Mouse (Mus musculus) stomach, embryonic 15.5 days (tissue): ENCODE measurements around the gene March6. TPM values are rescaled to one million over a fixed set of nuclear protein-coding genes. Genes with fewer than 3 reads are reported as not detected.

ENCODE experiments used
- ATAC-seq: fragments of 200-750 bp; cut with Nextera tagmentation; 2 replicates; pipeline ENCODE4 v1.8.0; 2017; ENCODE audit warnings: low read depth, moderate number of reproducible peaks, moderate TSS enrichment; ENCODE audit not compliant: insufficient read depth, low FRiP score
- H3K27ac ChIP-seq: fragments of 300-500 bp; sonication (generic); 2 replicates; pipeline ENCODE4 v1.5.1; 2015; ENCODE audit warnings: mild to moderate bottlenecking, inconsistent platforms
- H3K27me3 ChIP-seq: fragments of 300-500 bp; sonication (generic); replicated peaks from 2 replicates; pipeline ENCODE4 v1.6.1; 2015; ENCODE audit warnings: inconsistent platforms
- H3K36me3 ChIP-seq: fragments of 300-500 bp; sonication (generic); 2 replicates; pipeline ENCODE4 v1.6.1; 2015; ENCODE audit warnings: inconsistent platforms
- H3K4me1 ChIP-seq: fragments of 300-500 bp; sonication (generic); 2 replicates; pipeline ENCODE4 v1.6.1; 2015; ENCODE audit warnings: inconsistent platforms
- H3K4me2 ChIP-seq: fragments of 300-500 bp; sonication (generic); 2 replicates; pipeline ENCODE4 v1.6.1; 2015; ENCODE audit warnings: mild to moderate bottlenecking, inconsistent platforms
- H3K4me3 ChIP-seq: fragments of 300-500 bp; sonication (generic); replicated peaks from 2 replicates; pipeline ENCODE4 v1.5.1; 2015; ENCODE audit warnings: inconsistent platforms
- H3K9ac ChIP-seq: fragments of 300-500 bp; sonication (generic); 2 replicates; pipeline ENCODE4 v1.6.1; 2015; ENCODE audit warnings: inconsistent platforms
- H3K9me3 ChIP-seq: fragments of 300-500 bp; sonication (generic); 2 replicates; pipeline ENCODE4 v1.6.1; 2016; ENCODE audit warnings: inconsistent platforms
- WGBS: fragments of 180-500 bp; shearing (Covaris S2); methylation state at CpG from one replicate; pipeline ENCODE4 v1.1.7; 2015; 5-methylcytosine and 5-hydroxymethylcytosine counted together
- polyA plus RNA-seq: library from polyadenylated mRNA; unstranded; fragments of >200 nt; fragmentation: Nextera tagmentation; extraction: Ambion mirVana; gene quantifications from 2 replicates; pipeline ENCODE4 v1.2.1, GENCODE M21; 2015

March6 gene
- polyA plus RNA-seq, 1 experiment from 2014 or later, result 25.6 TPM

DNA sequence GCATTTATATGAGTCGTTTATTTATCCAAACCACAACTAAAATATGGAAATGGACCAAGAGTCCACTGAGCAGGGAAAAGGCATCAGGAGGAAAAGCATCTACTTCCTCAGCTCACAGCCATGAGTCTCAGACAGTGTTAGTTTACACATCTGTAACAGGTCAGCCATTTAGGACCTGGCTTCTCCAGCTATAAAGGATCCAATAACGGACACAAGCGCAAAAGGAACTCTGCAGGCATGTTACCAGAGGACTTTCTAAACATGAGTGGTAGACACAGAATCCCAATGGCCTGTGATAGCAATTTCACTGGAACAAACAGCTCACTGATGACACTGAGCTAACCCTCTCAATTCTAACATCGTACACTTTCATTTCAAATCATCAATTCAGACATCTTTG lies 27.9 kb downstream of the March6 start:
- WGBS, result 79% methylated on average over 4 of the region's 4 CpGs
- no peak overlapping the region for H3K4me3 ChIP-seq
- H3K9me3 ChIP-seq, result no peaks in the 10 kb centered on the region
- H3K36me3 ChIP-seq, result no peaks in the 10 kb centered on the region; the same call in 1 of the 2 replicates
- no peak for ATAC-seq
- no peak overlapping the region for H3K9ac ChIP-seq
- no peaks in the 10 kb centered on the region for H3K27me3 ChIP-seq
- H3K27ac ChIP-seq, result no peak overlapping the region
- H3K4me2 ChIP-seq, result no peak overlapping the region
- H3K4me1 ChIP-seq, result no peaks in the 10 kb centered on the region

GRCm38 (mm10) chr15:31502313-31502712 lies 28.5 kb downstream of the March6 start:
- Histone ChIP-seq H3K9ac (no peak overlapping the region), H3K27me3 (no peaks in the 10 kb centered on the region), H3K4me2 (no peak overlapping the region), H3K4me1 (no peaks in the 10 kb centered on the region), H3K9me3 (no peaks in the 10 kb centered on the region), H3K27ac (no peak overlapping the region), H3K36me3 (no peaks in the 10 kb centered on the region; the same call in 1 of the 2 replicates), H3K4me3 (no peak overlapping the region)
- WGBS, result 84% methylated on average over 1 of the region's 1 CpGs
- ATAC-seq, result no peak

DNA sequence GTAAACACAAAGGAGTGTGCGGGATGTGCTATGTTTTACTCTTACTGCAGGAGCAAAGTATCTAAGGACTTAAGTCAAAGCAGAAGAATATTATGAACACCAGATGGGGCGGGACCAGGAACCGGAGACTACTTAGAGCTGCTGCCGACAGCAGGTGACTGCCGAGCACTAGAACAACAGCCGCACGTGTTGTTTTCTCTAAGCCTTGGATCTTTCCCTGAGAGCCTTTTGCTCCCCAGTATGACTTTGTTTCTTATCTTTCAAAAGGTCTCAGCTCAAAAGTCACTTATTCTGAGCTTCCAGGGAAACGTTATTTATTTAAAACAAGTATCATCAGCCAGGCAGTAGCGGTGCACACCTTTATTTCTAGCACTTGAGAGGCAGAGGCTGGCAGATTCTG lies 36.0 kb downstream of the March6 start:
- no peak for ATAC-seq
- no peak overlapping the region for H3K4me3 ChIP-seq
- peaks cover 26% of the 10 kb centered on the region for H3K36me3 ChIP-seq
- WGBS, result 92% methylated on average over 9 of the region's 9 CpGs
- no peak overlapping the region for H3K4me2 ChIP-seq
- no peak overlapping the region for H3K27ac ChIP-seq
- H3K4me1 ChIP-seq, result no peaks in the 10 kb centered on the region
- H3K9me3 ChIP-seq, result no peaks in the 10 kb centered on the region
- no peaks in the 10 kb centered on the region for H3K27me3 ChIP-seq
- H3K9ac ChIP-seq, result no peak overlapping the region

- H3K4me2 ChIP-seq, result no peak overlapping the region
- H3K4me3 ChIP-seq, result no peak overlapping the region
- no peak for ATAC-seq
- H3K36me3 ChIP-seq, result peaks cover 26% of the 10 kb centered on the region
- 73% methylated on average over 3 of the region's 3 CpGs for WGBS
- H3K9ac ChIP-seq, result no peak overlapping the region
- H3K27me3 ChIP-seq, result no peaks in the 10 kb centered on the region
- H3K27ac ChIP-seq, result no peak overlapping the region
- no peaks in the 10 kb centered on the region for H3K9me3 ChIP-seq
- no peaks in the 10 kb centered on the region for H3K4me1 ChIP-seq
Measured at GRCm38 (mm10) chr15:31494310-31494709, 36.5 kb downstream of the March6 start.

GRCm38 (mm10) chr15:31487407-31487806 lies 43.4 kb downstream of the March6 start:
- Histone ChIP-seq H3K4me1 (no peaks in the 10 kb centered on the region), H3K9me3 (no peaks in the 10 kb centered on the region), H3K36me3 (peaks cover 8% of the 10 kb centered on the region), H3K4me2 (no peak overlapping the region), H3K27me3 (no peaks in the 10 kb centered on the region), H3K4me3 (no peak overlapping the region), H3K9ac (no peak overlapping the region), H3K27ac (no peak overlapping the region)
- no peak for ATAC-seq
- WGBS, result 90% methylated on average over 2 of the region's 2 CpGs

- Histone ChIP-seq H3K4me1 (no peaks in the 10 kb centered on the region), H3K4me3 (no peak overlapping the region), H3K27me3 (no peaks in the 10 kb centered on the region), H3K27ac (no peak overlapping the region), H3K9me3 (no peaks in the 10 kb centered on the region), H3K9ac (no peak overlapping the region), H3K4me2 (no peak overlapping the region), H3K36me3 (peaks cover 23% of the 10 kb centered on the region)
- 89% methylated on average over 1 of the region's 1 CpGs for whole genome bisulfite sequencing
- no peak for ATAC-seq
Measured at GRCm38 (mm10) chr15:31476678-31477077, 54.2 kb downstream of the March6 start.

GRCm38 (mm10) chr15:31472645-31473574 lies 57.9 kb downstream of the March6 start:
- no peaks in the 10 kb centered on the region for H3K4me1 ChIP-seq
- H3K4me3 ChIP-seq, result no peak overlapping the region
- no peaks in the 10 kb centered on the region for H3K27me3 ChIP-seq
- no peak overlapping the region for H3K27ac ChIP-seq
- H3K36me3 ChIP-seq, result peaks cover 14% of the 10 kb centered on the region
- 69% methylated on average over 4 of the region's 4 CpGs for WGBS
- no peak overlapping the region for H3K4me2 ChIP-seq
- no peak for ATAC-seq
- H3K9me3 ChIP-seq, result no peaks in the 10 kb centered on the region
- no peak overlapping the region for H3K9ac ChIP-seq

- ATAC-seq, result no peak
- no peaks in the 10 kb centered on the region for H3K4me1 ChIP-seq
- H3K36me3 ChIP-seq, result peaks cover 17% of the 10 kb centered on the region
- H3K9ac ChIP-seq, result no peak overlapping the region
- no peaks in the 10 kb centered on the region for H3K9me3 ChIP-seq
- H3K27ac ChIP-seq, result no peak overlapping the region
- H3K27me3 ChIP-seq, result no peaks in the 10 kb centered on the region
- WGBS, result 91% methylated on average over 4 of the region's 4 CpGs
- no peak overlapping the region for H3K4me2 ChIP-seq
- H3K4me3 ChIP-seq, result no peak overlapping the region
Measured at GRCm38 (mm10) chr15:31471529-31471928, 59.3 kb downstream of the March6 start.

GRCm38 (mm10) chr15:31469497-31469896 lies 61.4 kb downstream of the March6 start:
- H3K9ac ChIP-seq, result no peak overlapping the region
- WGBS, result 80% methylated on average over 4 of the region's 4 CpGs
- no peak for ATAC-seq
- H3K27ac ChIP-seq, result no peak overlapping the region
- peaks cover 26% of the 10 kb centered on the region for H3K36me3 ChIP-seq
- H3K4me3 ChIP-seq, result no peak overlapping the region
- no peaks in the 10 kb centered on the region for H3K9me3 ChIP-seq
- no peak overlapping the region for H3K4me2 ChIP-seq
- H3K4me1 ChIP-seq, result no peaks in the 10 kb centered on the region
- H3K27me3 ChIP-seq, result no peaks in the 10 kb centered on the region

- no peaks in the 10 kb centered on the region for H3K9me3 ChIP-seq
- H3K9ac ChIP-seq, result no peak overlapping the region
- no peaks in the 10 kb centered on the region for H3K27me3 ChIP-seq
- no peak for ATAC-seq
- no peak overlapping the region for H3K4me3 ChIP-seq
- H3K4me2 ChIP-seq, result no peak overlapping the region
- H3K4me1 ChIP-seq, result no peaks in the 10 kb centered on the region
- H3K36me3 ChIP-seq, result peaks cover 20% of the 10 kb centered on the region
- no peak overlapping the region for H3K27ac ChIP-seq
- WGBS, result 92% methylated on average over 5 of the region's 5 CpGs
Measured at GRCm38 (mm10) chr15:31468806-31469205, 62.0 kb downstream of the March6 start.

DNA sequence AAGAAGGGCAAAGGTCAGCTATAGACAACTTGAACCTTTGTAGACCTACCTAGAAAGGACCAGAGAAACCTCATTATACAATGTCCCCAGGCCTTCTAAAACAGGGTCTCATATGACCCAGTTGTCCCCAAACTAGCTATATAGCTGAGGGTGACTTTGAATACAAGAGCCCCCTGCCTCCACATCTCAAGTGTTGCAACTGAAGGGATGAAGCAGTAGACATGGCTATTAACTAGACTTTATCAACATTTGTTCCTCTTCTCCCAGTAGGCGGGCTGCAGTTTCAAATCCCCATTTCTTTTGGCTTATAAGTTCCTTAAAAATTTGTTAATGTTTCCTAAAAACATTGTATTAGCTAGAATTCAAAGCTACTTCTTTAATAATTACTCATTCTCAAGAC lies 64.1 kb downstream of the March6 start:
- peaks cover 28% of the 10 kb centered on the region for H3K36me3 ChIP-seq

GRCm38 (mm10) chr15:31466295-31466694 lies 64.6 kb downstream of the March6 start:
- H3K27ac ChIP-seq, result no peak overlapping the region
- H3K9me3 ChIP-seq, result no peaks in the 10 kb centered on the region
- no peak overlapping the region for H3K4me2 ChIP-seq
- 88% methylated on average over 5 of the region's 5 CpGs for WGBS
- no peaks in the 10 kb centered on the region for H3K27me3 ChIP-seq
- H3K36me3 ChIP-seq, result peaks cover 33% of the 10 kb centered on the region
- ATAC-seq, result no peak
- no peaks in the 10 kb centered on the region for H3K4me1 ChIP-seq
- H3K9ac ChIP-seq, result no peak overlapping the region
- no peak overlapping the region for H3K4me3 ChIP-seq

More for the DNA sequence above, 64.1 kb downstream of the March6 start:
- Histone ChIP-seq H3K27me3 (no peaks in the 10 kb centered on the region), H3K9ac (no peak overlapping the region), H3K9me3 (no peaks in the 10 kb centered on the region), H3K4me3 (no peak overlapping the region), H3K4me2 (no peak overlapping the region), H3K27ac (no peak overlapping the region), H3K4me1 (no peaks in the 10 kb centered on the region)
- ATAC-seq, result no peak
- 88% methylated on average over 1 of the region's 1 CpGs for WGBS
